Mouse (Mus musculus) gonadal fat pad, adult 2 months (tissue): ENCODE data around the gene Mcrip1. TPM values are rescaled to one million over a fixed set of nuclear protein-coding genes. Genes with fewer than 3 reads are reported as not detected.
"Not testable (repeated sequence)": the region's sequence is repeated elsewhere in the genome, so short reads cannot be mapped to it uniquely, and the experiment has no call there.

Experiments used
- DNase-seq: peaks from one replicate; pipeline ENCODE4 v3.0.0-alpha.2; 2012; ENCODE audit warnings: low read depth
- polyA plus RNA-seq: library from polyadenylated mRNA; depleted of rRNA; stranded (reverse); fragments of >200 nt; gene quantifications from 2 replicates; pipeline ENCODE4 v1.2.3, GENCODE M21; 2012

The Mcrip1 gene
- polyA plus RNA-seq, 1 experiment, result 179 TPM

DNA sequence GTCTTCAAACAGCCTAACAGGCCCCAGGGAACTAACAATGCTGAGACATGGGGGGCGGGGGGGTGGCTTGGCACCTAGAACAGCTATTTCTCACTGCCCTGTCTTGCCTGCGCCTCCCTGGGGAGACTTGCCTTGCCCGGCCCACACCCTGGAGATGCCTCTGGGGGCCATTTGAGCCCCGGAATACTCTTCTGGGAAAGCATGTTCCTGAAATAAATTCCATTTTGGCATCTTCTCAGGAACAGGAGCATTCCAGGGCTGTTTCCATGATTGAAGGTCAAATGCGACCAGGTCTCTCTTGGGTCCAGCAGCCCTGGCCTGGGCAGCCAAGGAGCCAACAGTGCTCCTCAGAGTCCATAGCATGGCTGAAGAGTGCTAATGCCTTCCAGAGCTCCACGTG, 7.2 kb downstream of the Mcrip1 start:
- no peak for DNase-seq

DNA sequence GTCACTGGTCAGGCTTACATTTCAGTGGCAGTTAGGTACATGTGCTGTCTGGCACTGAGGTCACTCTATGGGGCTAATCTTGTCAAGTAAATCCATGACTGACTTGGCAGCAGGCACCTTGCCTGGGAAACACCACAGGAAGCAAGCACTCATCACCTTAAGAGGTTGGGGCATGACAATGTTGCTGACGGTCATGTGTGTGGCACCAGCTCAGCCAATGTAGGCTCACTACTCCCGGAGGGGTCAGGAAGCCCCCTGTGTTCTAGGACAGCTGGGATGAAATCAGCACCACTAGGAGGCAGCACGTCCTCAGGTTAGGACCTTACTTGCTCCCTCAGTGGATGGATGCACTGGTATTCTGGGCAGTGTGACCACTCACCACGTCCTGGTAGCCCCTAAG, 7.6 kb downstream of the Mcrip1 start:
- DNase-seq, result no peak

DNA sequence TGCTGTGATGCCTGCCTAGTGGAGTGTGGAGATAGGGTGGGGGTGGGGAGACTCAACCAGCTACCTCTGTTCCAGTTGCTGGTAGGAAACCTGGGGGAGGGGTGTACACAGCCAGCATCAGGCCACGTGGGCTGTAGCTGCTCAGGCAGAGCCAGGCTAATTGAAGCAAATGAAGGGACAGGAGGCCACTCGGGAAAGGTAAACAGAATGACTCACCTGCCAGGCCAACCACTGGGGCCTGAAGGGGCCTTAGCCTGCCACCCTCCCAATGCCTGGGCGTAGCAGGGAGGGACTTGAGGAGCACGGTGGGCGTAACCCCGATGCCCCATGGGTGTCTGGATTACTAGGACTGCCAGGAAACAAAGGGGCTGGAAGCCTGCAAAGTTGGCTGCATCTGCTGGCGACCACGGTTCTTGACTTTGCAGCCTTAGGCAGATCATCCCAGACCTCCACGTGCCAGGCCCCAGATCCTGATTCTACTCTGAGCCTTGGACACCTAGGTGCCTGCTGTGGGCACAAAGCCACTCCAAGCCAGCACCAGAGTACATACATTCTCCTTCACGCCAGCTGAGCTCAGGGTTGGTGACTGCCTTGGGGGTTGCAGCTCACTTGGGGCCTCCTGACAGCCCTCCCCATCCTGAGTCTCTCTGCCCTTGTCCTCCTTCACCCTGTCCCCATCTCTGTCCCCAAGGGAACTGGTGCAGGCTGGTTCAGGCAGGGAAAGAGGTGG, 10.1 kb downstream of the Mcrip1 start:
- DNase-seq, result no peak

DNA sequence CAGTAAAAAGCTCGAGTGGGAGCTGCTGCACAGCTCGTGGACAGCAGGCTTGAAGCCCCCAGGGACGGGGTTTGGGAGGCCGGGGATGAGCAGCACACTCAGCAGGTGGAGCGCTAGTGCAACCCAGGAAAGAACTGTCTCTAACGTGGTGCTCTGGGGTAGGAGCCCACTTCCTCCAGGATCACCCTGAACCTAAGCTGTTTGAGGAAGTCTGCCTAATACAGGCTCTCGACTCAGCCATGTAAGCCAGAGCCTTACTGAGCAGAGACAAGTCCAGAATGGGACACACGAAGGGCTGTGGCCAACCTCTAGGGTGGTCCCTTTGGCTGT, 10.6 kb downstream of the Mcrip1 start:
- DNase-seq, result no peak

DNA sequence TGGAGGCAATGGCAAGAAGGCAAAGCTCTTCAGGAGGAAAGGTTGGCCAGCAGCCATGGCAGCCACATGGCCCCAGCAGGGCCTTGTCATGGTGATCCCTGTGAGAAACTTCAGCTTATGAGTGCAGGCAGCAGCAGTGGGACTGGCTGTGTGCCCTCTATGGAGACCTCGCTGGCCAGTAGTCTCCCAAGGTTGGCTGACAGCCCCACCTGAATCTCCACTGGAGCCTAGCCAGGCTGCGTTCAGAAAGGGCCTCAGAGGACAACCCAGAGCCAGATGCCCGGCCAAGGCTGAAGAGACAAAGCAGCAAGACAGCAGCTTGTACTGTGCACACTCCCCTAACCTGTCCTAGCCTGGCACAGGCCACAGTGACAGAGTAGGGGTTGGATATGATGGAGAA, 11.0 kb downstream of the Mcrip1 start:
- DNase-seq, result no peak

DNA sequence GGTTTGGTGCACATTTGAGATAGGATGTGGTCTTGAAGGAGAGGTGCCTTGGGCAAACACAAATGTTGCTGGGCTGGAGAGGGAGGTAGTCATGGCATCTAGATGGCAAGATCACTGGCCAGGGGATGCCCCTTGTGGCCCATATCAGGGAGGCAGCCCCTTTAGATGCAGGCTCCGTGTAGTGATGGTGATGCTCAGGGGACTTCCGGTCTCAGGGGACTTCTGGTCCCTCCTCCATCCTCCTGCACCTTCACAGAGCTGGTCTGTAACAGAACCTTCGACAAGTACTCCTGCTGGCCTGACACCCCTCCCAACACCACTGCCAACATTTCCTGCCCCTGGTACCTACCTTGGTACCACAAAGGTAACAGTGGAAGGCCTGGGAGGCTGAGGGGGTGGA, 13.7 kb downstream of the Mcrip1 start:
- DNase-seq, result no peak

DNA sequence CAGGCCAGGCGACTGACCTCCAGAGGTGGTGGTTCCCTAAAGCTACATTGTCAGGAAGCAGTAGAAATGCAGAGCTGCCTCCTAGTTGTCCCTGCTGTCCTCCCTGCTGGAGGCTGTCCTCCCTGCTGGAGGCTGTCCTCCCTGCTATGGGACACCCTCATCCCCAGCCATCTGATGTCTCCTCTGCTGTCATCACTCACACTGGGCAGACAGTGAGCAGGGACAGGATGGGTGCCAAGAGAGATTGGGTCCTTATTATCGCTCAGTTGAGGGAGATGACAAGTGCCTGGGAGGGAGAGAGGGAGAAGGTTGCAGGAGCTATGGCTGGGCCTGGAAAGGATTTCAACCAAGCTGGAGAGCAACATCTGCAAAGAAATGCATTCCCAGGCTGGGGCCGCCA, 14.4 kb downstream of the Mcrip1 start:
- DNase-seq, result no peak

DNA sequence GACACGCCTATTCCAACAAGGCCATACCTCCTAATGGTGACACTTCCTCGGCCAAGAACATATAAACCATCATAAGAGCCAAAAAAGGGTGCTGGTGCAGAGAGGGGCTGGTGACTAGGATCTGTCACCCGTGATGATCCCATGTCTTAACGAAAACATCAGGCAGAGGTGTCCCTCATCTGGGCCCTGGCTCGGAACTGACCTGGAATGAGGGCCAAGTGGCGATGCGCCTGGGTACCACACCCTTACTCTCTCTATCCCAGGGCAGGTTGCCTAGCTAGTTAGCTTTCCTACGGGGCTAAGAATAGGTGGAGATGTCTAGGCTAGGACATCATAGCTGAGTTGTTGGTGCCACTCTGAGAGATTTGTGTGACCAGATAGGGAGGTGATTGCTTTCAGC, 15.4 kb downstream of the Mcrip1 start:
- DNase-seq, result no peak

DNA sequence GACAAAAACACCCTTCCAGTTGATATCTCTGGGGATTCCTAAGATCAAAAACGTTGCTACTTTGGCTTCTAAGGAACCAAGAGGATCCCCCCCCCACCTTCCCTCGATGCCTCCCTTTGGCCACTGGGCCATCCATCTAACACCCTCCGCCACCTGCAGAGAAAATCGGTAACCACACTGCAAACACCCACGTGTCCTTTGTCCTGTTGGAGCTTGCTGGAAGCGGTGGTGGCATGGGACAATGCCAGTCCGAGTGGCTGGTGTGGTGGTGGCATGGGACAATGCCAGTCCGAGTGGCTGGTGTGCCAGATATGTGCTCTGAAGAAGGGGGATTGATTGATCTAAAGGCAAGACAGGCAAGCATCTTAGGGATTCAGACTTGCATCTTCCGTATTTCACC, 17.9 kb downstream of the Mcrip1 start:
- no peak for DNase-seq

DNA sequence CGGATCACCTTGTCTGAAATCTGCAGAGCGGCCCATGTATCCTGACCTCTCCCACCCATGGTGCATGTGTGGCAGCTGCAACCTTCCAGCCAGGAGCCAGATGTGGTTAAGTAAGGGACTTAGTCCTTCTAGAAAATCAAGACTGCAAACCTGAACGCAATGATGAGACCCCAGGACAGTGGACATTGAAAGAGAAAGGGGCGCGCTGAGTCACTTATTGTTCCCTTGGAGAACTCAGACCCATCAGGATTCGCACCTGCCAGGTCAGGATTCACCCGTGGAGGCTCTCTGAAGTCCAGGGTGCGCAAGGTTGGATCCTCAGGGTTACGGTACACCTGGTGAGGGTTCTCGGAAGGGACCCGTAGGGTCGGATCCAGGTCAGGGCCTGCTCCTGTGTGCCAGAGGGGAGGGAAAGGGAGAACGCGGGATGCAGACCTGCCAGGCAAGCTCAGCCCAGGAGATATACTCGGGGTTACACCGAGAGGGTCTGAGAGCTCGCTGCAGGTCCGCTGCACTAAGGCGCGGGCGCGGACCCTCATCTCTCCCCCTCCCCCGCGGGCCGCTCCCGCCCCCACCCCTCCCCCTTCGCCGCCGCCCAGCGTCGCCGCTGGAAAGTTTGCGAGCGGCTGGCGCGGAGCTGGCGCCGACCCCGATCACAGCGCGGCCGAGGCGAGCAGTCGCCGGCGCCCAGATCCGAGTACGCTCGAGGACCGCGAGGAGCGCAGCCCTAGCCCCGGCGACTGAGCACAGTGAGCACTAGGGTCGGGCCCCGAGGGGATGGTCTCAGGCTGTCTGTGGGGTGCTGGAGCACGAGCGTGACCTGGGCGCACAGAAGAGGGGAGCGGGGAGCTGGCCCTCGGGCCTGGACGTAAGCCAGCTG, 19.2 kb downstream of the Mcrip1 start, which contains the start of gene Gcgr:
Gene Gcgr (plus strand): TSS at position 615 of the 880 bp plus-strand sequence.
- no peak for DNase-seq

DNA sequence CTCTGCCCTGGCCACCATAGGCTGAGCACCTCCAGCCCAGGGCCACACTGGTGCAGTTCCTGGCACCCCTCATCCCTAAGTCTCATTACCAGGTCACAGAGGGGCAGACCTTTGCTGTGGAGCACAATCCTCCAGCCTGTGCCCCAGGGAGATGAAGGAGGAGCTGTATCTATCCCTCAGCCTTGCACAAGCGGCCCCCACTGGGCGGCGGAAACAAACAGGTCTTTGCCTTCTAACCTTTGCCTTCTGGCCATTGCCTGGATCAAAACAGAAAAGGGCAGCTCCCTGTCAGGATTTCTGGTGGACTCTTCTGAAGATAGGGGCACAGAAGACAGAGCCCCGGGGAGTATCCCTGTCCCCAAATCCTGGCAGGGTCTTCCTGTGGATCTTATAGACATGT, 20.6 kb downstream of the Mcrip1 start:
- DNase-seq, result no peak

DNA sequence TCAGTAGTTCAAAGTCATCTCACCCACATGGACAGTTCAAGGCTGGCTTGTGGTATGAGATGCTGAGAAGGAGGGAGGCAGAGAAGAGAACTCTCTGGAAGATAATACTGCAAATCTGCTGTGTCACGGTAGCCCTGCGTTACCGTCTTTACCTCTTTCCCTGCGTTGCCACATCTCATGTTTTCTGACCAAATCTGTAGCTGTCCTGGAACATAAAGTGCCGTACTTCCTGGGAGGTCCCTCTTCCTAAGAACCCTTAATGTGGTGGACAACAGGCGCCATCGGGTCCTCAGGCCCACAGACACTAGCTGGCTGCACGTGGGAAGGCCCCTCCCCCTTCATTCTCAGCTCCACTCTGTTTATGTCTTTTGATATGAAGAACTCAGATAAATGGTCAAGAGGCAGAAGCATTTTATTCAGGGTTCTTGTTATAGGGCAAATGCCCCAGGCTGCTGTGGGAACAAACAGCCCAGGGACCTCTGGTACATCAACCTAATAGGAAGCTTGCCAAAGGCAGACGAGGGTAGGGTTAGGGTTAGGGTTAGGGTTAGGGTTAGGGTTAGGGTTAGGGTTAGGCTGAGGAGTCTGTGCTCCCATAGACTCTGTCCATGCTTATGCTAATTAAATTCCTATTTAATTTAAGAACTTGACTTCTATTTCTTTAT, 21.7 kb downstream of the Mcrip1 start:
- no peak for DNase-seq

DNA sequence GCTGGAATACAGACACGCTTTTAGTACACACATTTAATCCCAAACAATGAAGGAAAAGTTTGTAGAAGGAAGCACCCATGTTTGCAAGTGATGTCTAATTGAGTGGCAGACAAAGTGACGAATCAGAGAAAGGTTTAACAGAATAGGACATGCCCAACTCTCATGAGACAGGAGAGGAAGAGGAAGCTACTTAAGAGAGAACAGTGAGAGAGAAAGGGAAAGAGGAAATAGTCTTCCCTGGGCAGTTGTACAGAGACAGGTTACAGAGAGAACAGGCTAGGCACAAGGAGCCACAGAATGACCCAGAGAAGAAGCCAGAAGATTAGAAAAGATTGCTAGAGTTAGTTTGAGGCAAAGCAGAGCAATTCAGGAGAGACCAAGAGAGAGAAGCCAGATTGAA, 23.6 kb downstream of the Mcrip1 start:
- DNase-seq, result no peak

DNA sequence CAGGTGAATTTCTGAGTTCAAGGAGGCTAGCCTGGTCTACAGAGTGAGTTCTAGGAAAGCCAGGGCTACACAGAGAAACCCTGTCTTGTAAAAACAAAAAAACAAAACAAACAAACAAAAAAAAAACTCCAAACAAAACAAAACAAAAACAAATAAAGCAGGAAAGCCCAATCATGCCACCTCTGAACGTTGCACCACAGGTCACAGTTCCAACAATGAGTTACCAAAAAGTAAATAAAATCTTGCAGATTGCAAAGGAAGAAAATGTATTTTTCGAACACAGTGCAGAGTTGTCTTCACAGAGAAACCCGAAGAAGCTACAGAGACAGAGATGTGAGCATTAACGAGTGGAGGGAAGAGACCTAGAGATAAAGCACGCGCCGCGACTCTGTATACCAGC, 26.9 kb downstream of the Mcrip1 start:
- no peak for DNase-seq

DNA sequence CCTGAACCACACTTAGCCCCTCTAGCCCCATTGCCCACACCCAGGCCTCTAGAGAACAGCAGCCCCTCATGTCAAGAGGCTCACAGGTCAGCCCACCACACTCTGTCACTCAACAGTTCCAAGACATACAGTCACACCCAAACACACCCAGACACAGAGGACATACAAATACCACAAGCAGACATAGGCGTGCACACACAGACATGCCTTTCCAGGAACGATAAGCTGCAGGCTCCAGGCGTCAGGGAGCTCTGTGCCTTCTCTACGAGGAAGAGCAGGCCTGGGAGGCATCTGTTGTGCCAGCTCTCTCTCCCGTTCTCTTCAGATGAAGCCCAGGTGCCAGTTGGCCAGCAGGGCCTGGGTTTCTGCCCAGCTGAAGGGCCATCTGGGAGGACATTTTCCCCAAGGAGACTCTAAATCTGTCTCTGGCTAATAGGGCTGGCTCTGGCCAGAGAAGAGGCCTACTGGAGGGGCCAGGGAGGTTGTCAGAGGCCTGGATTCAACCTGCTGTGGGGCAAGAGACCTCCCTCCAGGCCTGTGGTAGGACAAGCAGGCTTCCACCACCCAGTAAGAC, 28.5 kb downstream of the Mcrip1 start:
- DNase-seq, result no peak

DNA sequence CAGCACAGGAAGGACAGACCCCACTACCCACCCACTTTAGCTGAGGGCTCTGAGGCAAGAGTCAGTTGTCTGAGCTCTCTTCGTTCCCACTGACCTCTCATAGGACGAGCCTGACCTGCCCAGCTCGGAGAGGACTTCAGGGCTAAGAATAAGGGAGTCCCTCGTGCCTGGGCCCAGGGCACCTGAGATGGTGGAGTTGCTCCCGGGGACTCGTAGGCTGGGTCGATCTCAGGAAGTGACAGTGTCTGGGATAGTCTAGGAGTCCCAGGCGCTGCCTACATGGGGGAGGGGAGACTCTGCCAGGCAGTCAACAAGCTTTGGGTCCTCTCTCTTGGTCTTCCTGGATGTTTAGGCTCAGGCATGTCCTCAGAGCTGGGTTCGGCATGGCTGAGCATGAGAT, 29.0 kb downstream of the Mcrip1 start:
- DNase-seq, result no peak

DNA sequence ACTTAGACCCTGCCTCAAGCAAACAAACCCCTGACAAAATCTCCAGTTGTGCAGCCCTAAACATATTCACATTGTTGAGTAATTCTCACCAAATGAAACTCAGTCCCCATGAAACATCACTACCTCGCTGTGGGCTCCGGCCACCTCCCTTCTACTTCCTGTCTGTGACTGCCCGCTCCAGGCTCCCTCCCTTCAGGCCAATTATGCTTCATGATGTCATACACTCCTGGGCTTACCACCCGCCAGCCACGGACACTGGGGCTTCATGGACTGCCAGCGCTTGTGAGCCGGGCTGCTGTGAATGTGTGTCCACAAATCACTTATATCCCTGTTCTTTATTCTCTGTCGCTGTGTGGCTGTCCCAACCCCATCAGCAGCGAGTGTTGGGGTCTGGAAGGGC, 29.8 kb downstream of the Mcrip1 start:
- DNase-seq, result no peak

DNA sequence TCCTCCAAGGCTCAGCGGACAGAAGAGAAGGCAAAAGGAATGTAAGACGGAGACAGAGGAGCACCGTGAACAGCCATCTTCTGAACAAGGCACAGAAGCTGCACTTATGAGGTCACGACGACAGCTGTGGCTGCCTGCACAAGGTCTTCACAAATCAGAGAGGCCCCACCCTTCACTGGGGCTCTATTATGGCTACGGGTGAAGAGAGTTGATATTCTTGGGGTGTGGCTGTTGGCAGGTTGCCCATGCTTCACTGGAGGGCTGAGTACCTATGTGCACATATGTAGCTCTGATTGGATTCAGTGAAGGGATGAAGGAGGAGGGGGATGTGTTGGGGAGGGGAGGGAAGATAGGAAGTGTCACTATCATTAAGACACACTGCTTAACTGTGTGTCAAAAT, 31.0 kb downstream of the Mcrip1 start:
- DNase-seq, result no peak

DNA sequence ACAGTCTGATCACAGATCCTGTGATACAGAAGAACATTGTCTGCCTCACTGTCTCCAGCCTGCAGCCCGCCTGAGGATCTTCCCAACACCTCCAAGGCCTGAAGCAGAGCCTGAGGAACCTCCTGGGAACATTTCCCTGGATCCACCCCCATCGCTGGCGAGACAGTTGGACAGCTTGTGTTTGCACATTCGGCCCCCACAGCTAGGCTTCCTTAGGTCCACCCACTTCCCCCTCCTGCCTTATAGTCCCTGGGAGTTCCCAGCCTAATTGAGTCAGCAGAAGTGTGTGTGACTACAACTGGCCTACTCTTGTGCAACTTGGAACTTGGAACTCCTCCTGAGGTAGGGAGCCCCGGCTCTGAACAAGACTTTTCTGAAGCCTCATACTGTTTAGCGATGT, 31.5 kb downstream of the Mcrip1 start:
- DNase-seq, result no peak

DNA sequence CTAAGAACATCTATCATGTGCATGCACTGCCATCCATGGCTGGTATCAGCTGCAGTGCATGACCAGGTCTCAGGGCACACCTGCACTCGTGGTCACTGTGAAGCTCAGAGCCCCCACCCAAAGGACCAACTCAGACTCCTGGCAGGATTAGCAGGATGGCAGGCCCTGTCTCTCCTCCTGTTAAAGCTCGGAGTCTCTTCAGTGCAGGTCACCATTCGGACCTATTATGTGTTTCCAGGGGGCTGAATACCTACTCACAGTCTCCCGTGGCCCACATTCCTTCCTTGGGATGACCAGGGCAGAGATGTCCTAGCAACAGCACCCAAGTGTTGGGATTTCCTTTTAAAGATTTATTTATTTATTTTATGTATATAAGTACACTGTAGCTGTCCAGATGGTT, 32.4 kb downstream of the Mcrip1 start:
- DNase-seq, result no peak

DNA sequence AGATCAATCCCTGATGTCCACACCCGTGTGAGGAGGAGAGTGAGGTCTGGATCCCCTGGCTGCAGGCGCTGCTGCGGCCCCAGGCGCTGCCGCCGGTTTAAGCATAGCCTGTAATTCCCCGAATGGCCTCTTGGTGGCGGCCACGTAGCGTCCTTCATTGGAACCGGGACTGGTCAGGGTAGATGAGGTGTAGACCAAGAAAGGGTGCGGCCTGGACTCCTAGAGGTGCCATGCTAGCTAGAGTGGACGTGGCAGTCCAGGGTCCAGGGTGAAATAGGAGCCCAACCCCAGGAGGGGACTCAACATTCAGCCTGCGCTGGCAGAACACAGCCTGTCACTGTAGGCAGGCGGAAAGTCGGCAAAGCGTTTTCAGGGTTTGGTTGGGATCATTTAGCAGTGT, 33.9 kb downstream of the Mcrip1 start:
- no peak for DNase-seq

DNA sequence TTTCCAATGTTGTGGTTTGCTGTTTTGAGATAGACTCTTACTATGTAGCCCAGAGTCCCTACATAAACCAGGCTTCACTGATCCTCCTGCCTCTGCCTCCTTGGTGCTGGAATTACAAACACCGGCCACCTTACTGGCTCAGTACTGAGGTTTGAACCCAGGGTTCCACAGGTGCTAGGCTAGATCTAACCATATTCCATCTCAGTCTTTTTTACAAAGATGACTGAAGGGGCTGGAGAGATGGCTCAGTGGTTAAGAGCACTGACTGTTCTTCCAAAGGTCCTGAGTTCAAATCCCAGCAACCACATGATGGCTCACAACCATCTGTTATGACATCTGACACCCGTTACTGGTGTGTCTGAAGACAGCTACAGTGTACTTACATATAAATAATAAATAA, 35.3 kb downstream of the Mcrip1 start:
- DNase-seq, result not testable (repeated sequence)
